Mouse (Mus musculus): Measurements from ENCODE around the gene Ciapin1. TPM values are rescaled to one million over a fixed set of nuclear protein-coding genes. Genes with fewer than 3 reads are reported as not detected.

The Ciapin1 gene
- polyA plus RNA-seq, 1 experiment from 2014 or later, result 77.7 TPM

DNA sequence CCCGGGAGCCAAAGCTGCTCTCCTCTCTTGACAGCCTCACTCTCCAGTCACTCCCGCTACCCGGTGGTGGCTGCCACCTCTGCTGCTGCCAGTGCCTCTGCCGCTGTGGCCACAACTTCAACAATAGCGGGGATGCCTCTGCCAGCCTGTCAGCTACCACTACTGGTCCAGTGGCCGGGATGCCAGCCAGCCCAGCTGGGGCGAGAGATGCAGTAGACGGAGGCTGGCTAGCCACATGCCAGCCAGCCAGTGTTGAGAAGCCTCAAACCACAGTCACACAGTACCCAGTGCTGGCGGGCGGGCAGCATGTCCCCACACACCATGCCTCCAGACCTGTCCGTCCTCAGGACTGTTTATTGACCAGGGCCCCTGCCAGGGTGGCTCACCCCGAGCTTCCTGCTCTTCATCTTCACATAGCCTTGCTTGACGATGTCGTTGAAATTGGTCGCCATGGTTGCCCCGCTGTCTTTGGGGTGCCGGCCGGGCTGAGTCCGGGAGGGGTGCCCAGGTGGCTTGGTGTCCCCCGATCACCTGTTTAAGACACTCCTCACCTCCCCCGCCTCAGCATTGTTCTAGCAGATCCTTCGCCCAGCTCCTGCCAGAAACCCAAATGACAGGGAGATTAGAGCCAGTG is 32.4 kb upstream of the Ciapin1 start:
- peaks cover 62% of the 10 kb centered on the region for H3K4me1 ChIP-seq (replicated peaks)
- peak overlapping the region; percentile 56 for H3K27ac ChIP-seq
- peak overlapping the region; percentile 36 for H3K9ac ChIP-seq
- peak overlapping the region; percentile 70 for H3K4me2 ChIP-seq
- no peaks in the 10 kb centered on the region for H3K9me3 ChIP-seq (replicated peaks)
- ATAC-seq (replicated peaks; ENCODE audit: insufficient number of reproducible peaks, insufficient read depth, low FRiP score, low read depth), result no peak
- H3K36me3 ChIP-seq, result peaks cover 14% of the 10 kb centered on the region; the same call in 1 of the 2 replicates
- 17% methylated on average over 22 of the region's 22 CpGs for WGBS
- peak overlapping the region; percentile 45 for H3K4me3 ChIP-seq
- H3K27me3 ChIP-seq, result no peaks in the 10 kb centered on the region

DNA sequence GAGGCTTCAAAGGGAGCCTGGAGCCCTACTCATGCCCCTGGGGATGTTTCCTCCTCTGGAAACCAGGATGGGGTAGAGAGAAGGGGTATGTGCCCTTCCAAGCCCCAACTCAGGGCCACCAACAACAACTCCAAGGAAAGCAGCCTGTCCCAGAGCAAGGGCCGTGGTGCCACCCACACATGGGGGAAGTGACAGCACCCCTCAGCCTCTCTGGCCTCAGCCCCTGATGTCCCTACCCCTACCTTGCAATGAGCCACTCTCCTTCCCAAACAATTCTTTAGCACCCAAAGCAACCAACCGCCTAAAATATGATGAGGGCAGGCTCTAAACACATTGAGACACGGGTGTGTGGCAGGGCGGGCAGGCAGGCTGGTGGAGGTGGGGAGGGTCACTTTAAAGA is 31.8 kb upstream of the Ciapin1 start:
- WGBS, result 56% methylated on average over 4 of the region's 4 CpGs
- Histone ChIP-seq H3K9me3 (replicated peaks) (no peaks in the 10 kb centered on the region), H3K27me3 (no peaks in the 10 kb centered on the region), H3K4me1 (replicated peaks) (peaks cover 56% of the 10 kb centered on the region), H3K4me2 (peak overlapping the region; percentile 70), H3K9ac (peak overlapping the region; percentile 36; the same call in 1 of the 2 replicates), H3K4me3 (peak overlapping the region; percentile 45), H3K36me3 (peaks cover 20% of the 10 kb centered on the region), H3K27ac (no peak overlapping the region)
- ATAC-seq (replicated peaks; ENCODE audit: insufficient number of reproducible peaks, insufficient read depth, low FRiP score, low read depth), result no peak

DNA sequence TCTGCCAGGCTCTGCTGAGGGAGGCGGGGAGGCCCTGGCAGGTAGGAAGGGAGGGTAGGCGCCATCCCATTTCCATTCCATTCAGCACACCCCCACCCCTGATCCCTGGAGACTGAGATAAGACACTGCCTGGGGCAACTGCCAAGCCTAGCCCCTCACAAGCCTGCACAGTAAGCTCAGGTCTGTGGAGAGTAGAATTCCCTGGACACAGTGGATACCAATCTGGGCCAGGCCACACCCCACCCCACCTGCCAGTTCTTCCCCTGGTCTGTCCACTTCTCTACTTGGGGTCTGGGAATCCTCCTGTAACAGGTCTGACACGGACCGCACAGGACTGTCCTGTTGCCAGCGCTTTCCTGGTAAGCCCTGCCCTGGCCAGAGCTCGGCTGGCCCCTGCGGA is 31.0 kb upstream of the Ciapin1 start:
- H3K9me3 ChIP-seq (replicated peaks), result no peaks in the 10 kb centered on the region
- H3K4me2 ChIP-seq, result peak overlapping the region; percentile 70
- WGBS, result 36% methylated on average over 7 of the region's 7 CpGs
- H3K4me1 ChIP-seq (replicated peaks), result peaks cover 48% of the 10 kb centered on the region
- H3K4me3 ChIP-seq, result no peak overlapping the region
- H3K36me3 ChIP-seq, result peaks cover 29% of the 10 kb centered on the region
- no peaks in the 10 kb centered on the region for H3K27me3 ChIP-seq
- 0 out of 2 replicates have a peak, but pooled peaks have one; percentile 36 for ATAC-seq (replicated peaks; ENCODE audit: insufficient number of reproducible peaks, insufficient read depth, low FRiP score, low read depth)
- no peak overlapping the region; the same call in 1 of the 2 replicates for H3K9ac ChIP-seq
- H3K27ac ChIP-seq, result no peak overlapping the region

DNA sequence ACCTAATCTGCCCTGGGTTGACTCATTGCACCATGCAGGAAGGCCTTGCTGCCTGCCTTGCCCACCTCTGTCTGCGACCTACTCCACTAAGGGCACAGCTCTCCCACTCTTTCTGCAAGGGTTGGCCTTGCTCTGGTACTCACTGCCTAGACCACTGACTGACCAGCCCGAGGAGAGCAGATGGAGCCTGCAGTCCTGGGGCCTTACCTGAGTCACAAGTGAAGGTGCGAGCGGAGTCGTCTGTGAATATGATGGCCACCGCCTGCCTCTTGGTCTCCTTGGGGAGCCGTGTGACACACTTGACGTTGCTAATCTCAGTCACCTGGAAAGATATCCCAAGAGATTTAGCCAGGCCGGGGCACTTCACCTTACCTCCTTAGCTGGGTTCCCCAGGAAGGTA is 28.8 kb upstream of the Ciapin1 start:
- H3K4me1 ChIP-seq (replicated peaks), result peaks cover 37% of the 10 kb centered on the region
- H3K9ac ChIP-seq, result no peak overlapping the region
- H3K4me2 ChIP-seq, result no peak overlapping the region
- H3K36me3 ChIP-seq, result peaks cover 49% of the 10 kb centered on the region
- H3K9me3 ChIP-seq (replicated peaks), result no peaks in the 10 kb centered on the region
- ATAC-seq (replicated peaks; ENCODE audit: insufficient number of reproducible peaks, insufficient read depth, low FRiP score, low read depth), result no peak
- no peak overlapping the region for H3K4me3 ChIP-seq
- WGBS, result 82% methylated on average over 9 of the region's 9 CpGs
- H3K27me3 ChIP-seq, result no peaks in the 10 kb centered on the region
- no peak overlapping the region for H3K27ac ChIP-seq

DNA sequence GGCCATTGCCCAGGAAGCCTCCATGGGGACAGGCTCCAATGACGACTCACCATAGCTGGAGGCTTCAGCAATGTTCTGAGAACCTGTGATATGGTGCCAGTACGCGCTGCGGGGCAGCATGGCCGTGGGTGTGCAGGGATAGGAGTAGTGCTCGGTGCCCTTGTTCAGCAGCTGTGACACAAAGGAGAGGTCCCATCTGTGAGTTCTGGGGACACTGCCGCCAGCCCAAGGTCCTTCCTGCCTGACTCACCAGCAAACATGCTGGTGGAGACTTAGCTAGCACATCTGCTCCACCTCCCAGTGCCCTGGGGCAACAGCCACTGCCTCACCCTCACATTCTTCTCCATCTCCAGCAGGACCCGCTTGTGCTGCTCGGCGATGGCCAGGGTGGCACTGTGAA is 27.1 kb upstream of the Ciapin1 start:
- Histone ChIP-seq H3K27me3 (no peaks in the 10 kb centered on the region), H3K9ac (no peak overlapping the region), H3K4me3 (no peak overlapping the region), H3K36me3 (peaks cover 61% of the 10 kb centered on the region), H3K9me3 (replicated peaks) (no peaks in the 10 kb centered on the region), H3K4me2 (no peak overlapping the region), H3K27ac (no peak overlapping the region), H3K4me1 (replicated peaks) (peaks cover 22% of the 10 kb centered on the region)
- no peak for ATAC-seq (replicated peaks; ENCODE audit: insufficient number of reproducible peaks, insufficient read depth, low FRiP score, low read depth)
- 79% methylated on average over 10 of the region's 10 CpGs for WGBS

DNA sequence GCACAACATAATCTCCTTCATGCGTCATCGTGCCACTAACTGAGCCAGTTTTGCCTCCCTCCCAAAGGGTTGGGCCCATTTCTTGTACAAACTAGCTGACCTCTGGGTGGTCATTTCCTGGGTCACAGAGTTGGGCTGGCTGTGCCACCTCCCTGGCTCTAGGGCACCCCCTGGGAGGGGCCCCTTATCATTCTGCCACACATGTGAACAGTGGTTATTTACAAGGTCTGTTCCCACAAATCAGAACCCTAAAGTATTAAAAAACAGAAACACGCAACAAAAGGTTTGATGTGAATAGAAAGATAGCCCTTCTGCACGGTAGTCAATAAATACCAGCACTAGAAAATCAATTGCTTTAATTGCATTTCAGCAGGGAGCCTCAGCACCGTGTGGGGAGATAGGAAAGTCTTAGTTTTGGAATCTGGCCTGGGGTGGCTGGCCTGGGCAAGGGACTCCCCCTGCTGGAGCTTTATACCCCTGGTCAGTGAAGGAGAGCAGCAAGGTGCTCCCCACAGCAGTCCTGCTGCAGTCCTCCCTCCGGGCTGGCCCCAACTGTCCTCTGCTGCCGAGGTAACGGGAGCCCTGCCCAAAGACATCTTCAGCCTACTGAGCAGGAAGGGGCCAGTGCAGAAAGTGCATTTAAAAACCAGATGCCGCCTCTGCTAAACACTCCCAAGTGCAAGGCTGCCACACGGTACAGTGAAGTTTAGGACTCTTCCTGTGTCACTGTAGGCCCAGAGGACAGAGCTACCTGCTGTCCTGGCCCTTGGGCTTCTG is 25.9 kb upstream of the Ciapin1 start:
- peaks cover 64% of the 10 kb centered on the region for H3K36me3 ChIP-seq
- no peak overlapping the region for H3K9ac ChIP-seq
- WGBS, result 66% methylated on average over 10 of the region's 10 CpGs
- H3K4me3 ChIP-seq, result no peak overlapping the region
- no peak for ATAC-seq (replicated peaks; ENCODE audit: insufficient number of reproducible peaks, insufficient read depth, low FRiP score, low read depth)
- no peaks in the 10 kb centered on the region for H3K27me3 ChIP-seq
- H3K4me2 ChIP-seq, result no peak overlapping the region
- no peaks in the 10 kb centered on the region for H3K9me3 ChIP-seq (replicated peaks)
- no peak overlapping the region for H3K27ac ChIP-seq
- peaks cover 11% of the 10 kb centered on the region for H3K4me1 ChIP-seq (replicated peaks)

DNA sequence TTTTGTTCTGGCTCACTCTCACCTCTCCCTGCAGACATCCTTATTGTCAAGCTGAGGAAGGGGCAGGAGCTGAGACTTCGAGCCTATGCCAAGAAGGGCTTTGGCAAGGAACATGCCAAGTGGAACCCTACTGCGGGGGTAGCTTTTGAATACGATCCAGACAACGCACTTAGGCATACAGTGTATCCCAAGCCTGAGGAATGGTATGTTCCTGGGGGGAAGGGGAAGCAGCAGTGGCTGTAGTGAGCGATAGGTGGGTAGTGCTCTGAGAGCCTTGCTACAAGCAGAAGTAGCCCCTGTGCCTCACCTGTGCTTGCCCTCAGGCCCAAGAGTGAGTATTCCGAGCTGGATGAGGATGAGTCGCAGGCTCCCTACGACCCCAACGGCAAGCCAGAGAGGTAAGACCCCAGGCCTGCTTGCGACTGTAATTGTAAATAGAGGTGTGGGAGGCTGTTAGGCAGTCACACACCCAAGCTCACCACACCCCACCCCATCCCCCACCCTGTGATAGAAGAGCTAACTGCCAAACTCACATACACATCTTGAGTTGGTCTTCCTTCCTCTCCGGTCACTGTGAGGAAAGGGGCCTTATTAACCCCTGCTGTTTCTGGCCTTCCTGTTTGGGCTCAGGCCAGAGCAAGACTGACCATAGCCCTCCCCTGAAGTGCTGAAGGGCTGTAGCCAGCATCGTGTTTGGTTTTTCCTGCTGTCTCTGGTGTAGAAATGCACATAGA is 24.5 kb upstream of the Ciapin1 start:
- no peaks in the 10 kb centered on the region for H3K9me3 ChIP-seq (replicated peaks)
- peaks cover 15% of the 10 kb centered on the region for H3K4me1 ChIP-seq (replicated peaks)
- ATAC-seq (replicated peaks; ENCODE audit: insufficient number of reproducible peaks, insufficient read depth, low FRiP score, low read depth), result 0 out of 2 replicates have a peak, but pooled peaks have one; percentile 21
- 0 out of 2 replicates have a peak overlapping the region, but pooled peaks have one; percentile 10 for H3K4me2 ChIP-seq
- peaks cover 64% of the 10 kb centered on the region for H3K36me3 ChIP-seq
- no peak overlapping the region for H3K4me3 ChIP-seq
- 72% methylated on average over 12 of the region's 12 CpGs for WGBS
- H3K27ac ChIP-seq, result peak overlapping the region; percentile 61
- no peaks in the 10 kb centered on the region for H3K27me3 ChIP-seq
- H3K9ac ChIP-seq, result no peak overlapping the region

DNA sequence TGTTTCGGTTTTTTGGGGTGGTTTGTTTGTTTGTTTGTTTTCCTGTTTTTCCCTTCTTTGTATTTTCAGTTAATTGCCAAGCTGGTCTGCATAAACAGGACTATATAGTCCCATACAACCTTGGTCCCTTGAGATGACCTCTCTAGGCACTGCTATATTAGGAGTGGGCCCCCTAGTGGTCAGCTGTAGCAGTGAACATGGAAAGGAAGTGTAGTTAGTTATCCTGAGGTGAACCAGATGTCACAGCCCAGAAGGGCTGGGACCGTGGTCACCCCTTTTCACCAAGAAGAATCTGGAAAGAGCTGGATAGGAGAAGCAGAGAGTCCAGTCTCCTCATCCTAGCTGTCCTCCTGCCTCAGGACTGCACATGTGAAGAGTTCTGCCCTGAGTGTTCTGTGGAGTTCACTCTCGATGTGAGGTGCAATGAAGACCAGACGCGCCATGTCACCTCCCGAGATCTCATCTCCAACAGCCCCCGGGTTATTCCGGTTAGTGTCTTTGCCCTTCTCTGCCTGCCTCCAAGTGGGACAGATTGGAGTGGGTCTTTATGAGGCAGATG is 23.3 kb upstream of the Ciapin1 start:
- Histone ChIP-seq H3K9ac (no peak overlapping the region), H3K36me3 (peaks cover 59% of the 10 kb centered on the region), H3K4me3 (no peak overlapping the region), H3K27me3 (no peaks in the 10 kb centered on the region), H3K27ac (no peak overlapping the region), H3K9me3 (replicated peaks) (no peaks in the 10 kb centered on the region), H3K4me1 (replicated peaks) (peaks cover 15% of the 10 kb centered on the region), H3K4me2 (no peak overlapping the region)
- 64% methylated on average over 8 of the region's 8 CpGs for WGBS
- ATAC-seq (replicated peaks; ENCODE audit: insufficient number of reproducible peaks, insufficient read depth, low FRiP score, low read depth), result no peak

DNA sequence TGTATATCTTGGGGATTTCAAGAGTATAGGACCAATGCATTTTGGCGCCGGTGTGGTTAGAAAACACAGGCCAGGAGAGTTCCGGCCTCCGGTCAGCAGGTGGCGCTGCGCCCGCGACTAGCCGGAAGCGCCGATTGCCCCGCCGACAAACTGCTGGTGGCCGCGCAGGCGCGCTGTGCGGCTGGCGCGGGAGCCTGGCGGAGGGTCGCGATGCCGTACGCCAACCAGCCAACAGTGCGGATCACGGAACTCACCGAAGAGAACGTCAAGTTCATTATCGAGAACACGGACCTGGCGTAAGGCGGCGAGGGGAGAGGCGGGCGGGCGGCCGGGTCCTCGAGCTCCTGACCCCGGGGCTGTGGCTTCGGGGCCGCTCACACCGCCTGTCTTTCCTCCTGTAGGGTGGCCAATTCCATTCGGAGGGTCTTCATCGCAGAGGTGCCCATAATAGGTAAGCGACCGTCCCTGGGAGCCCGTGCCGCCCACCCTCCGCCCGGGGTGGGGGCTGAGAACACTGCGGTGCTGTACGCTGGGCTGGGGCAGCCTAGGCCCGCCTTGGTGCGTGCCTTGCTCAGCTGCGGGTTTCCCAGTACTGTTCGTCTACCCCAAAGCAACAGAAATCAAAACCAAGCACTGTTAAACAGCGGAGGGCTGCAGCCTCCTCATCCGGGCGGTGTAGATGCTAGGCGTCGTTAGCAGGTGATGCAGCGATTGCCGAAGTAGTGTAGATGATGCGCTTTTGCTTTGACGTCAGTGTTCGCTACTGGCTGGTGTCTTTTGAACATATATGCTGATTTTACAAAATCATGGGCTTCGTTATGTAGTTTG is 19.4 kb upstream of the Ciapin1 start, which contains the start of gene Polr2c:
Gene Polr2c, plus strand, starts transcription at position 105 of the 828 bp plus-strand sequence.
- peak within 1 kb of the TSS; percentile 69 for H3K4me3 ChIP-seq
- no peaks in the 10 kb centered on the region for H3K27me3 ChIP-seq
- peak within 1 kb of the TSS; percentile 64 for H3K27ac ChIP-seq
- peaks cover 15% of the 10 kb centered on the region for H3K4me1 ChIP-seq (replicated peaks)
- no peaks in the 10 kb centered on the region for H3K9me3 ChIP-seq (replicated peaks)
- WGBS, result under 1% methylated on average over 68 of the region's 68 CpGs
- peak within 1 kb of the TSS; percentile 77 for H3K4me2 ChIP-seq
- H3K36me3 ChIP-seq, result peaks cover 48% of the 10 kb centered on the region
- H3K9ac ChIP-seq, result peak within 1 kb of the TSS; percentile 89
- peak; percentile 76 for ATAC-seq (replicated peaks; ENCODE audit: insufficient number of reproducible peaks, insufficient read depth, low FRiP score, low read depth)

DNA sequence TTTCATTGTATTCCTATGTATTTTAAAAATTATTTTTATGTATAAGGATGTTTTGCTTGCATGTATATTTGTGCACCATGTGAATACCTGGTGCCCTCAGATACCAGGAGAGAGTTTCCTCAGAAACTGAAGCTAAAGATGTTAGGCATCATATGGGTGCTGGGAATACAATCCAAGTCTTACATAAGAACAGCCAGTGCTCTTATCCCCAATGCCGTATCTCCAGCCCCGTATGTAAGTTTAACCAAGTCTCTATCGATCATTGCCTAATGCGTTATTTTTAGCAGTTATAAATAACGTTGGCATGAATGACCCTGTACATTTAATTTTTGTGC is 18.8 kb upstream of the Ciapin1 start:
- peak overlapping the region; percentile 69 for H3K4me3 ChIP-seq
- H3K9me3 ChIP-seq (replicated peaks), result no peaks in the 10 kb centered on the region
- WGBS, result 27% methylated on average over 5 of the region's 5 CpGs
- H3K9ac ChIP-seq, result no peak overlapping the region
- H3K27me3 ChIP-seq, result no peaks in the 10 kb centered on the region
- H3K27ac ChIP-seq, result no peak overlapping the region
- no peak for ATAC-seq (replicated peaks; ENCODE audit: insufficient number of reproducible peaks, insufficient read depth, low FRiP score, low read depth)
- peaks cover 15% of the 10 kb centered on the region for H3K4me1 ChIP-seq (replicated peaks)
- H3K4me2 ChIP-seq, result peak overlapping the region; percentile 42
- peaks cover 49% of the 10 kb centered on the region for H3K36me3 ChIP-seq
